Mouse (Mus musculus): ENCODE measurements around the gene Tjap1.

Tjap1 gene

GRCm38 (mm10) chr17:46282483-46283123 is at the start of gene Tjap1:
Gene Tjap1 (minus strand): TSS chr17:46283026.
- peak; percentile 98 for DNase-seq (ENCODE audit: extremely low spot score)

- DNase-seq (ENCODE audit: extremely low spot score): no peak
Measured at GRCm38 (mm10) chr17:46328723-46329122, 45.9 kb upstream of the Tjap1 start.

GRCm38 (mm10) chr17:46327906-46328534 is 45.2 kb upstream of the Tjap1 start, which contains the start of gene Abcc10:
Gene Abcc10 (minus strand): TSS chr17:46328352.
- peak; percentile 97 for DNase-seq (ENCODE audit: extremely low spot score)

GRCm38 (mm10) chr17:46327413-46327905 is 44.6 kb upstream of the Tjap1 start:
- DNase-seq (ENCODE audit: extremely low spot score): no peak

GRCm38 (mm10) chr17:46322046-46322823 is 39.4 kb upstream of the Tjap1 start:
- no peak for DNase-seq (ENCODE audit: extremely low spot score)

- no peak for DNase-seq (ENCODE audit: extremely low spot score)
Measured at GRCm38 (mm10) chr17:46320492-46320891, 37.7 kb upstream of the Tjap1 start.

- DNase-seq (ENCODE audit: extremely low spot score): no peak
Measured at GRCm38 (mm10) chr17:46315813-46316212, 33.0 kb upstream of the Tjap1 start.

- no peak for DNase-seq (ENCODE audit: extremely low spot score)
Measured at GRCm38 (mm10) chr17:46313135-46313715, 30.4 kb upstream of the Tjap1 start.

- no peak for DNase-seq (ENCODE audit: extremely low spot score)
Measured at GRCm38 (mm10) chr17:46310515-46310914, 27.7 kb upstream of the Tjap1 start.

GRCm38 (mm10) chr17:46309835-46310234 is 27.0 kb upstream of the Tjap1 start:
- no peak for DNase-seq (ENCODE audit: extremely low spot score)

GRCm38 (mm10) chr17:46306956-46307355 is 24.1 kb upstream of the Tjap1 start:
- DNase-seq (ENCODE audit: extremely low spot score): no peak

GRCm38 (mm10) chr17:46304184-46304583 is 21.4 kb upstream of the Tjap1 start:
- no peak for DNase-seq (ENCODE audit: extremely low spot score)

- no peak for DNase-seq (ENCODE audit: extremely low spot score)
Measured at GRCm38 (mm10) chr17:46301892-46302291, 19.1 kb upstream of the Tjap1 start.

GRCm38 (mm10) chr17:46298220-46298913 is 15.5 kb upstream of the Tjap1 start:
- DNase-seq (ENCODE audit: extremely low spot score): peak; percentile 91

- DNase-seq (ENCODE audit: extremely low spot score): peak; percentile 31
Measured at GRCm38 (mm10) chr17:46297364-46298219, 14.8 kb upstream of the Tjap1 start, which contains the start of gene Dlk2. Gene Dlk2 (plus strand): TSS chr17:46297421.

- DNase-seq (ENCODE audit: extremely low spot score): no peak
Measured at GRCm38 (mm10) chr17:46297028-46297363, 14.2 kb upstream of the Tjap1 start.

GRCm38 (mm10) chr17:46296601-46297000 is 13.8 kb upstream of the Tjap1 start:
- no peak for DNase-seq (ENCODE audit: extremely low spot score)

- peak; percentile 27 for DNase-seq (ENCODE audit: extremely low spot score)
Measured at GRCm38 (mm10) chr17:46287678-46288095, 4.9 kb upstream of the Tjap1 start.

- DNase-seq (ENCODE audit: extremely low spot score): no peak
Measured at GRCm38 (mm10) chr17:46285407-46285806, 2.6 kb upstream of the Tjap1 start.

- DNase-seq (ENCODE audit: extremely low spot score): no peak
Measured at GRCm38 (mm10) chr17:46284653-46285052, 1.8 kb upstream of the Tjap1 start.

- DNase-seq (ENCODE audit: extremely low spot score): no peak
Measured at GRCm38 (mm10) chr17:46283911-46284310, 1.1 kb upstream of the Tjap1 start.
